Mouse (Mus musculus): ENCODE data around the gene Ints3.

Ints3 gene

GRCm38 (mm10) chr3:90391004-90391403 lies 42.4 kb downstream of the Ints3 start:
- in situ Hi-C loops (cut with MboI, MseI), result no loop called here

- in situ Hi-C loops (cut with MboI, MseI), result no loop called here
These were observed 43.6 kb downstream of the Ints3 start, which contains the start of gene Slc27a3 for GRCm38 (mm10) chr3:90389511-90390490. Slc27a3 (minus strand) TSS chr3:90389938.

- in situ Hi-C loops (cut with MboI, MseI), result no loop called here
These were observed 44.5 kb downstream of the Ints3 start for GRCm38 (mm10) chr3:90388726-90389510.

- in situ Hi-C loops (cut with MboI, MseI), result no loop called here
These were observed 45.2 kb downstream of the Ints3 start for GRCm38 (mm10) chr3:90388192-90388591.

- in situ Hi-C loops (cut with MboI, MseI), result no loop called here
These were observed 45.9 kb downstream of the Ints3 start for GRCm38 (mm10) chr3:90387483-90387882.

GRCm38 (mm10) chr3:90386817-90387216 lies 46.6 kb downstream of the Ints3 start:
- in situ Hi-C loops (cut with MboI, MseI), result no loop called here

- in situ Hi-C loops (cut with MboI, MseI), result no loop called here
These were observed 48.5 kb downstream of the Ints3 start for GRCm38 (mm10) chr3:90384851-90385375.

- in situ Hi-C loops (cut with MboI, MseI), result no loop called here
These were observed 49.7 kb downstream of the Ints3 start for GRCm38 (mm10) chr3:90383690-90384089.

GRCm38 (mm10) chr3:90381727-90382126 lies 51.7 kb downstream of the Ints3 start:
- in situ Hi-C loops (cut with MboI, MseI), result no loop called here

- in situ Hi-C loops (cut with MboI, MseI), result loop anchor here (5.0 kb wide), 1 partner anchor 156 kb away; no protein-coding TSS in a partner anchor
These were observed 54.9 kb downstream of the Ints3 start for GRCm38 (mm10) chr3:90378496-90378895.

GRCm38 (mm10) chr3:90376247-90376585 lies 57.2 kb downstream of the Ints3 start:
- in situ Hi-C loops (cut with MboI, MseI), result loop anchor here (5.0 kb wide), 1 partner anchor 154 kb away; no protein-coding TSS in a partner anchor

- in situ Hi-C loops (cut with MboI, MseI), result loop anchor here (5.0 kb wide), 1 partner anchor 153 kb away; no protein-coding TSS in a partner anchor
These were observed 57.7 kb downstream of the Ints3 start for GRCm38 (mm10) chr3:90375562-90376246.

- in situ Hi-C loops (cut with MboI, MseI), result no loop called here
These were observed 59.1 kb downstream of the Ints3 start for GRCm38 (mm10) chr3:90374368-90374767.

GRCm38 (mm10) chr3:90373432-90374028 lies 59.9 kb downstream of the Ints3 start:
- in situ Hi-C loops (cut with MboI, MseI), result no loop called here

GRCm38 (mm10) chr3:90372817-90373216 lies 60.6 kb downstream of the Ints3 start:
- in situ Hi-C loops (cut with MboI, MseI), result no loop called here

GRCm38 (mm10) chr3:90371857-90372256 lies 61.6 kb downstream of the Ints3 start:
- in situ Hi-C loops (cut with MboI, MseI), result no loop called here

GRCm38 (mm10) chr3:90369041-90369440 lies 64.4 kb downstream of the Ints3 start:
- in situ Hi-C loops (cut with MboI, MseI), result no loop called here

GRCm38 (mm10) chr3:90367001-90367632 lies 66.3 kb downstream of the Ints3 start:
- in situ Hi-C loops (cut with MboI, MseI), result no loop called here

GRCm38 (mm10) chr3:90362346-90362745 lies 71.1 kb downstream of the Ints3 start:
- in situ Hi-C loops (cut with MboI, MseI), result no loop called here

GRCm38 (mm10) chr3:90361476-90361875 lies 71.9 kb downstream of the Ints3 start:
- in situ Hi-C loops (cut with MboI, MseI), result no loop called here
